Mouse (Mus musculus): ENCODE data around the gene Cmbl.

Cmbl gene

GRCm38 (mm10) chr15:31565184-31565583 is at the start of gene Cmbl:
Gene Cmbl, plus strand, starts transcription at chr15:31565389.
- no peak for DNase-seq (ENCODE audit: low spot score)

GRCm38 (mm10) chr15:31517186-31517585 is 48.0 kb upstream of the Cmbl start:
- DNase-seq (ENCODE audit: low spot score) = no peak

- DNase-seq (ENCODE audit: low spot score) = no peak
Observed at GRCm38 (mm10) chr15:31518371-31518770, 46.8 kb upstream of the Cmbl start.

- DNase-seq (ENCODE audit: low spot score) = no peak
Observed at GRCm38 (mm10) chr15:31519000-31519399, 46.2 kb upstream of the Cmbl start.

GRCm38 (mm10) chr15:31526463-31526862 is 38.7 kb upstream of the Cmbl start:
- no peak for DNase-seq (ENCODE audit: low spot score)

- DNase-seq (ENCODE audit: low spot score) = no peak
Observed at GRCm38 (mm10) chr15:31528477-31528876, 36.7 kb upstream of the Cmbl start.

GRCm38 (mm10) chr15:31529103-31529502 is 36.1 kb upstream of the Cmbl start:
- no peak for DNase-seq (ENCODE audit: low spot score)

- DNase-seq (ENCODE audit: low spot score) = peak; percentile 67
Observed at GRCm38 (mm10) chr15:31529811-31530658, 35.2 kb upstream of the Cmbl start.

- DNase-seq (ENCODE audit: low spot score) = peak; percentile 95
Observed at GRCm38 (mm10) chr15:31530659-31531445, 34.3 kb upstream of the Cmbl start, which contains the start of gene March6. Gene March6, minus strand, starts transcription at chr15:31531053.

GRCm38 (mm10) chr15:31531446-31532330 is 33.5 kb upstream of the Cmbl start:
- no peak for DNase-seq (ENCODE audit: low spot score)

- DNase-seq (ENCODE audit: low spot score) = no peak
Observed at GRCm38 (mm10) chr15:31532331-31533021, 32.7 kb upstream of the Cmbl start.

GRCm38 (mm10) chr15:31533529-31533928 is 31.7 kb upstream of the Cmbl start:
- DNase-seq (ENCODE audit: low spot score) = no peak

GRCm38 (mm10) chr15:31534421-31535258 is 30.5 kb upstream of the Cmbl start:
- DNase-seq (ENCODE audit: low spot score) = peak; percentile 24

- no peak for DNase-seq (ENCODE audit: low spot score)
Observed at GRCm38 (mm10) chr15:31535259-31535855, 29.8 kb upstream of the Cmbl start.

- no peak for DNase-seq (ENCODE audit: low spot score)
Observed at GRCm38 (mm10) chr15:31536051-31536737, 29.0 kb upstream of the Cmbl start.

GRCm38 (mm10) chr15:31537706-31538105 is 27.5 kb upstream of the Cmbl start:
- no peak for DNase-seq (ENCODE audit: low spot score)

- no peak for DNase-seq (ENCODE audit: low spot score)
Observed at GRCm38 (mm10) chr15:31538346-31538745, 26.8 kb upstream of the Cmbl start.

GRCm38 (mm10) chr15:31539643-31540512 is 25.3 kb upstream of the Cmbl start:
- DNase-seq (ENCODE audit: low spot score) = peak; percentile 28

- peak; percentile 26 for DNase-seq (ENCODE audit: low spot score)
Observed at GRCm38 (mm10) chr15:31540513-31540802, 24.7 kb upstream of the Cmbl start.
